Mouse (Mus musculus): ENCODE results near the gene Twf1.
A peak's percentile ranks its signal among the peaks of the same experiment; 100 is the strongest.

Twf1 gene

GRCm38 (mm10) chr15:94589219-94590075 lies at the start of gene Twf1:
Gene Twf1, minus strand, starts transcription at chr15:94589889.
- DNase-seq (ENCODE audit: low spot score in 2 of 2): peak; percentile 95 to 96

- no peak for DNase-seq (ENCODE audit: low spot score in 2 of 2)
Measured at GRCm38 (mm10) chr15:94639126-94639525, 49.4 kb upstream of the Twf1 start.

GRCm38 (mm10) chr15:94638207-94638606 lies 48.5 kb upstream of the Twf1 start:
- DNase-seq (ENCODE audit: low spot score in 2 of 2): no peak

GRCm38 (mm10) chr15:94634524-94634923 lies 44.8 kb upstream of the Twf1 start:
- no peak for DNase-seq (ENCODE audit: low spot score in 2 of 2)

- DNase-seq (ENCODE audit: low spot score in 2 of 2): no peak
Measured at GRCm38 (mm10) chr15:94630553-94630952, 40.9 kb upstream of the Twf1 start.

- peak; percentile 40 to 43 for DNase-seq (ENCODE audit: low spot score in 2 of 2)
Measured at GRCm38 (mm10) chr15:94628830-94629601, 39.3 kb upstream of the Twf1 start, which contains the start of gene Tmem117. Gene Tmem117, plus strand, starts transcription at chr15:94629232.

- no peak for DNase-seq (ENCODE audit: low spot score in 2 of 2)
Measured at GRCm38 (mm10) chr15:94628463-94628829, 38.8 kb upstream of the Twf1 start.

- no peak for DNase-seq (ENCODE audit: low spot score in 2 of 2)
Measured at GRCm38 (mm10) chr15:94620909-94621308, 31.2 kb upstream of the Twf1 start.

GRCm38 (mm10) chr15:94616036-94616435 lies 26.3 kb upstream of the Twf1 start:
- DNase-seq (ENCODE audit: low spot score in 2 of 2): no peak

GRCm38 (mm10) chr15:94607768-94608167 lies 18.1 kb upstream of the Twf1 start:
- no peak for DNase-seq (ENCODE audit: low spot score in 2 of 2)

- no peak for DNase-seq (ENCODE audit: low spot score in 2 of 2)
Measured at GRCm38 (mm10) chr15:94602441-94602840, 12.8 kb upstream of the Twf1 start.

GRCm38 (mm10) chr15:94601339-94601738 lies 11.7 kb upstream of the Twf1 start:
- DNase-seq (ENCODE audit: low spot score in 2 of 2): peak; percentile 29 to 39

- DNase-seq (ENCODE audit: low spot score in 2 of 2): no peak
Measured at GRCm38 (mm10) chr15:94600145-94600707, 10.5 kb upstream of the Twf1 start.

GRCm38 (mm10) chr15:94593586-94593985 lies 3.9 kb upstream of the Twf1 start:
- DNase-seq (ENCODE audit: low spot score in 2 of 2): no peak

GRCm38 (mm10) chr15:94591356-94591755 lies 1.7 kb upstream of the Twf1 start:
- no peak for DNase-seq (ENCODE audit: low spot score in 2 of 2)

GRCm38 (mm10) chr15:94590083-94590482 lies 394 bp upstream of the Twf1 start:
- no peak for DNase-seq (ENCODE audit: low spot score in 2 of 2)

- DNase-seq (ENCODE audit: low spot score in 2 of 2): no peak
Measured at GRCm38 (mm10) chr15:94587826-94588715, 1.6 kb downstream of the Twf1 start.

GRCm38 (mm10) chr15:94584738-94585137 lies 5.0 kb downstream of the Twf1 start:
- DNase-seq (ENCODE audit: low spot score in 2 of 2): no peak

GRCm38 (mm10) chr15:94583153-94583552 lies 6.5 kb downstream of the Twf1 start:
- no peak for DNase-seq (ENCODE audit: low spot score in 2 of 2)

- DNase-seq (ENCODE audit: low spot score in 2 of 2): no peak
Measured at GRCm38 (mm10) chr15:94582000-94582593, 7.6 kb downstream of the Twf1 start.

Measured in urinary bladder, adult 18-20 months (tissue).